Mouse (Mus musculus) liver, adult 2 months (tissue): ENCODE data around the gene Pax2.

Experiments used
- CTCF ChIP-seq: fragments of 200-500 bp; IDR thresholded peaks from 2 replicates; pipeline ENCODE4 v1.5.1; 2011; ENCODE audit warnings: low read depth, low read length, control low read depth
- POLR2A ChIP-seq: fragments of 200-500 bp; IDR thresholded peaks from 2 replicates; pipeline ENCODE4 v1.6.1; 2011; ENCODE audit warnings: low read length, control low read depth; ENCODE audit not compliant: insufficient read depth; ENCODE audit errors: extremely low read depth

GRCm38 (mm10) chr19:44799156-44799555 lies 43.3 kb downstream of the Pax2 start:
- TF ChIP-seq POLR2A (no peak), CTCF (no peak)
